Mouse (Mus musculus) gastrocnemius, adult 18-20 months (tissue): ENCODE measurements at regions not wholly inside any gene's neighbourhood (a gene's known extent, or its start where the extent isn't known, plus 50 kb on each side); places are given as distances from the start of the nearest gene placed in this dataset.
A peak's percentile ranks its signal among the peaks of the same experiment; 100 is the strongest.

Experiments used
- DNase-seq: peaks from one replicate; pipeline ENCODE4 v3.0.0; 2021; ENCODE audit warnings: low spot score

GRCm38 (mm10) chr7:68686396-68687139 is 62.5 kb downstream of the Arrdc4 start:
- no peak for DNase-seq

- DNase-seq = no peak
Measured at GRCm38 (mm10) chr7:68682929-68683643, 66.0 kb downstream of the Arrdc4 start.

- peak; percentile 10 for DNase-seq
Measured at GRCm38 (mm10) chr7:68682318-68682728, 66.7 kb downstream of the Arrdc4 start.

- no peak for DNase-seq
Measured at GRCm38 (mm10) chr7:68679770-68680169, 69.3 kb downstream of the Arrdc4 start.

GRCm38 (mm10) chr7:68667790-68668732 is 81.0 kb downstream of the Arrdc4 start:
- DNase-seq = no peak

GRCm38 (mm10) chr7:68667215-68667614 is 81.8 kb downstream of the Arrdc4 start:
- DNase-seq = no peak

- no peak for DNase-seq
Measured at GRCm38 (mm10) chr7:68656354-68656753, 92.7 kb downstream of the Arrdc4 start.

GRCm38 (mm10) chr7:68653534-68653933 is 95.5 kb downstream of the Arrdc4 start:
- no peak for DNase-seq

GRCm38 (mm10) chr7:68651418-68651817 is 97.6 kb downstream of the Arrdc4 start:
- no peak for DNase-seq

- DNase-seq = no peak
Measured at GRCm38 (mm10) chr7:68637556-68638215, 111.4 kb downstream of the Arrdc4 start.

GRCm38 (mm10) chr7:68621080-68621479 is 128.0 kb downstream of the Arrdc4 start:
- DNase-seq = no peak

GRCm38 (mm10) chr7:68610499-68610898 is 138.5 kb downstream of the Arrdc4 start:
- no peak for DNase-seq

GRCm38 (mm10) chr7:68607170-68607569 is 141.9 kb downstream of the Arrdc4 start:
- no peak for DNase-seq

- DNase-seq = no peak
Measured at GRCm38 (mm10) chr7:68606278-68606677, 142.8 kb downstream of the Arrdc4 start.

GRCm38 (mm10) chr7:68603711-68604110 is 145.3 kb downstream of the Arrdc4 start:
- no peak for DNase-seq

- no peak for DNase-seq
Measured at GRCm38 (mm10) chr7:68602003-68602402, 147.0 kb downstream of the Arrdc4 start.

GRCm38 (mm10) chr7:68594017-68594386 is 155.0 kb downstream of the Arrdc4 start:
- DNase-seq = no peak

- no peak for DNase-seq
Measured at GRCm38 (mm10) chr7:68593344-68594016, 155.6 kb downstream of the Arrdc4 start.

GRCm38 (mm10) chr7:68582540-68583325 is 166.3 kb downstream of the Arrdc4 start:
- no peak for DNase-seq

GRCm38 (mm10) chr7:68580650-68581049 is 168.4 kb downstream of the Arrdc4 start:
- peak; percentile 44 for DNase-seq
